Mouse (Mus musculus) cerebellum, postnatal 25 days (tissue): ENCODE measurements at regions not wholly inside any gene's neighbourhood (a gene's known extent, or its start where the extent isn't known, plus 50 kb on each side); places are given as distances from the start of the nearest gene placed in this dataset.
A peak's percentile ranks its signal among the peaks of the same experiment; 100 is the strongest.

Source experiments
- DNase-seq, 2 experiments: peaks; one replicate each; pipeline ENCODE4 v3.0.0; 2021; ENCODE audit warnings: mixed read lengths in 2 of 2

DNA sequence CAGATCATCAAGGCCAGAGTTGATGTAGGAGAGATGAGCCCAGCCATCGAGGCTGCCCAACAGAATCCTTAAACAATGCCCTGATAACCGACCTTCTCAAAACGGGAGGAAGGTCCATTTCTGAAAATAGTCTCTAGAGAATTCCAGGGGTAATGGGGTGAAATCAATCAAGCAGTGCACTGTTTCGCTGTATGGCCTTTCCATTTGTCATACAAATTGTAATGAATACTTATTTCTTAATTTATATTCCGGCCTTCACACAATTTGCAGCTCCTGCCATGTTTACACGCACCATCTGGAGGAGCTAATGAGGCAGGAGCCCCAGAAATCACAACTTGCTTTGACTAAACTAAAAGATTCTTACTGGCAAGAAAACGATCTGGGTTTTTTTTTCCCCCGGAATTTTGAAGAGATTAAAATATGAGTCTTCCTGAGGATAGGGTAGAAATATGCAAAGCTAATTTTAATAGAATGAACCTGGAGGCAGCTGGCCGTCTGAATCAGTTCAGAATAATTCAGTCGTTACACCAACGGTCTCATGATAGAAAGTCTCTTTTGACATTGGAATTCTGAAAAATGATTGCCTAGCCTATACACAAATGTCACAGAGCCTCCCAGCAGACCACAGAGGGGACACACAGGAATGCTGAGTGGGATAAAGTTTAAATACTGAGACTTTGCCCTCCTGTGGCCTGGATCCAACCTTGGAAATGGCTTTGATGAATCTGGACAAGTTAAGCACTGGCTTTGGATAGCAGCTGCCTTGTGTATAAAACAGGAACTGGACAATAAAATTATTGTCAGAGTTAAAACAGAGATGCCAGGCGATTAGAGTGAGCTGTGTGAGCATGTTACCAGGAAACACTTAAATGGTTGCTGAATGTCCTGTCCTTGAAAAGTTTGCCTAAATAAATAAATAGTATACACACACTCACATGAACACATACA, 115.0 kb upstream of the Frem1 start:
- DNase-seq = peak in 1 of 2 experiments; percentile 0

DNA sequence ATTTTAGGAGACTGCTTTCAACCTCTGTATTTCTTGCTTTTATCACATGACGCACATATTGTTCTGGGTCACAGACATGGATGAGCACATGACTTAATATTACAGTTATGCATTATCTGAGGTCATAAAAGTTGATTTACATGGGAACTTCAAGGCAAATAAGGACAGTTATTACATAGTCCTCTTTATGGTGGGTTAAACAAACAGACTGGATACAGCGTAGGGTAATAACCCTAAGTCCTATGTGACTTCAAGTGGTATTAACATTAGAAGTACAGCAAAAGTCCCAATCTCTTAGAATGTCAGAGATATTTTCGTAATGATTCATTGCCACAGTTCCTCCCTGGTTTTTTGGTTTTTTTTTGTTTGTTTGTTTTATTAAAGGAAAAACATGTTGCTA, 94.6 kb upstream of the Frem1 start:
- no peak for DNase-seq

DNA sequence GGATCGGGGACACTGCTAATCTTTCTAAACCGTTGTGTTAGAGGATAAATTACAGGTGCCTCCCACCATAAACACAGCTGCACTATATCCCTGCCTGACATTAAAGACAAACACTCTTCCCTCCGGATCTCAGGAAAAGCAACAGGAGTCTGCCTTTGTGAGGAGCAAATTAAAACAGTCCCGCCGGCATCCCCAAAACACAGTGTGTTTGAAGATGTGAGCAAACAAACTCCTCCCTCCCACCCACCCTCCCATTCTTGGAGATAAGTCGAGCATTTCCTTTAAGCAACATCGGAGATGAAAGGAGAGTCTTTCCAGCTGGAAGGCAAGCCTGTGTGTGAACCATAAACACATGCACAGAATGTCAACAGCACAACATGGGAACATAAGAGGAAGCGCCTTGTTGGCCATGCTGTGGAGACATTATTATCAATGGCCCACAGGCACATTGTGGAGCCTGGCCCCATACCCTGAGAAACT, 93.6 kb upstream of the Frem1 start:
- DNase-seq = no peak

DNA sequence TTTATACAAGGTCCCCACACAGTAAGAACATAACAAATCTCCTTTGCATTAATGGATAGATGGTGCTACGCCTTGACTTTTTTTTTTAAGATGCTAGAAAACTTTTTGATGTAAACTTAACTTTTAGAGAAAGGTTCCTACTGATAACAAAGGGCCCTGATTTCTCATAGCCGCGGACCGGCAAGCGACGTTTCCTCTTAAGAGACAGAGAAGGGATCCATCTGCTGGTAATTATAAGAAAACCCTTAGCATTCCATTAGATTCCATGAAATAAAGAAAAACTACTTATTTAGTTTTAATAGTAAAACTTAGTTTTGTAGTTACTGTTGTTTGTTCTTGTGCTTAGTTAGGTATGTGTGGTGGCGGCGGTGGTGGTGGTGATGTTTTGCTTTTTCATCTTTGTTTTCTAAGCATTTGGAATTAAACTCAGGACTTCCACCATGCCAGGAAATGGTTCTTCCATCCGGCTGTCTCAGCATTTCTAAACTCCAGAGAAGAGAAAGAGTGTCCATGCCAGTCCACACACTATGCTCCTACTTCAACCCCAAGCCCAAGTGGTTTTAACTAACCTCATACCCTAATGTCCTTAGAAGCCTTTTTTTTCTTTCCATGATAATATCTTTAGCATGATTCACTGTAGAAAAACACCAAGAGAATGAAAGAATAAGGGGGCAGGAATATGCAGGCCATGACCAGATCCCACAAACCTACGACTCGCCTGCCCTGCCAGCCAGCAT, 92.8 kb upstream of the Frem1 start:
- no peak for DNase-seq

DNA sequence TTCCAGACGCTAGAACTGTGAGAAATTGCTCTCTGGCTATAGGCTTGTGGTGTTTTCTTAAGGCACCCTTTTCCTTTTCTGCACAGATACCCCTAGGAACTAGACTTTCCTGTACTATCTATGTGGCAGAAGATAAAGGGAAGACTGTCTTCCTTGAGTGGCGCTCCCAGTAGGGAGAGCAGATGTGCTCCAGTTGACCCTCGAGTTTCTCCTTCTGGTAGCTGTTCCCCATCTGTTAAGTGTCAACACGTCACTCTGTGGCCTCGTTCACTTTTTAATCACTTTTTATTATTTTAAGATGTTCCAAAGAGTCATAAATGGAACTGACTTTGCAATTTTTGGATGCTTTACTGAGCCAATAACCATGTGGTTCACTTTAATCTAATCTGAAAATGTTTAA, 89.6 kb upstream of the Frem1 start:
- no peak for DNase-seq

DNA sequence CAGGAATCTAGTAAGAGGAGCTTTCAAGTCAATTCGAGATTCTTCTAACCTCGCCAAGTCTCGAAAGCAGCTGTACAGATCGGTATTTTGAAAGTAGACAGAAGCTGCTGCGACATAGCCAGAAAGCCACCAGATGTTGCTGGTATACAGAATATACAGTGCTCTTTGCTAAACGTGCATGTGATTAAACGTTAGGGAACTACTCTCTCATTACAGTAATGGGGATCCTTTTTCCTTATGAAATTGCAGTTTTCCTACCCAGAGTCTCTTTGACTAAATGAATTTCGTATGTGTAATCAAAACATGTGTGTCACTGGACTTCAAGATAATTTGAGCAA, 70.5 kb upstream of the Frem1 start:
- no peak for DNase-seq

DNA sequence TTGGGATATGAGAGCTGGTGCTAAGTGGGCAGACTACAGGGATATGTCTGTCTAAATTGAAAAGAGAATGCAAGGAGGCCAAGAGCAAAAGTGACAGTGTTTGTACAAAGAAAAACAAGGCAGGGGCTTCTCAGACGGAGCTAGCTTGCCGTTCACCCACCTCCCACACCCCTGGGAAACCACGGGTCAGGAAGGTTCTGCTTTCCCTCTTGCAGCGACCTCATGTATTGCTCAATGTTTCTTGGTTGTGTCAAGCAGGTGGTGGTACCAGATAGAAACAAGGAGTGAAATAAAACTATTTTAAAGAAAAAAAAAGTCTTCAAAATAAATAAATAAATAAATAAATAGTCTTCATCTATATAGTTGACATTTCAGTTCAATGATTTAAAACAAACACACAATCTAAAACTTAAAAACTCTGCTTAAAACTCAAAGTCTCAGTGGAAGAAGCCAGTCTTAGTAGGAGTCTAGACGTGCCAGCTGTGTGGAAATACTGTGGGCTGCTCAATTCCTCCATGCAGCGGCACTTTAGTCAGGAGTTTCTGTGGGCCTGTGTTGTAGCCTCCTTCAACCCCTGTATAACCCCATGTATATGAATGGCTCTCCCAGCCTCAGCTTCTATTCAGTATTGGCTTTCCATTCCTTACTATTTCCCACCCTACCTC, 70.0 kb upstream of the Frem1 start:
- no peak for DNase-seq

DNA sequence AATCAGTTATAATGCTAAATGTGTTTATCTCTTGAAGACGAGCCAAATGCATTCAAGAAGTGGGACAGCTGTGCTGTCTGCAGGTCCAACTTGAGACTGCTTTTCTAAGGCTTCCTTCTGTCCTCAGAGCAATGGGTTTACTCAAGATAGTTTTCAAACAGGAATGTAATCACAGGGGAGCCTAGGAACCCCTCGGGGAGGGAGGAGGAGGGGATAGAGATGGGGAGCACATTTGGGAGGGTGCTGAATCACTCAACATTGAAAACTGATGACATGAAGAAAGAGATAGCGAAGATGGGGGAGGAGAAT, 56.5 kb upstream of the Frem1 start:
- no peak for DNase-seq

DNA sequence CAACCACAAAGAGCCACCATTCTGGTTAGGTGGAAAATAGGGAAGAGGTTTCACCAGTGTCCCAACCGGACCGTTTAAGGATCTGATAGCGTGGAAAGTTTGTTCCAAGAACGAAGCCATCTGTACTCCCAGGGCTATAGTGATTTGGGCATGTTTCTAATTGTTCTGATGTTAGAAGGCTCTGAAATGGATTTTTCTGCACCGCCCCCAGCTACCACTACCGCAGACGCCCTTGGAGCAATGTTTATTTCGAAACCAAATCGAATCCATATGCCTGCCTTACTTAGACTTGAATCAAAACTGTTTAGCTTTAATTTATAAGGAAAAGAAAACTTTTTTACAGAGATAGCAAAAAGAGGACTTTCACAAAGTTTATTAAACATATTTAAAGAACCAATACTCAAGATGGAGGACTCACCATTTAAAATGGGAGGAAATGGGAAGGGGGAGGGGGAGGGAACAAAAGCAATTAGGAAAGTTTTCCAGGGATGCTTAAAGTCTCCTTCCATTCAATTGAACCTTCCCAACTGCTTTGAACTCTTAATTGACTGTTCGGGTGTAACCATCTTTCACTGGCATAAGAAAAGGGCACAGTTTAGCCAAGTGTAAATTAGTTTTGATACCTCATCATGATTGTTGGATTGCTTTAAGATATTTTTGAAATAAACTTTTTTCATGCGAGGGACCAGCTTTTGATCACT, 56.0 kb upstream of the Frem1 start:
- DNase-seq = no peak

DNA sequence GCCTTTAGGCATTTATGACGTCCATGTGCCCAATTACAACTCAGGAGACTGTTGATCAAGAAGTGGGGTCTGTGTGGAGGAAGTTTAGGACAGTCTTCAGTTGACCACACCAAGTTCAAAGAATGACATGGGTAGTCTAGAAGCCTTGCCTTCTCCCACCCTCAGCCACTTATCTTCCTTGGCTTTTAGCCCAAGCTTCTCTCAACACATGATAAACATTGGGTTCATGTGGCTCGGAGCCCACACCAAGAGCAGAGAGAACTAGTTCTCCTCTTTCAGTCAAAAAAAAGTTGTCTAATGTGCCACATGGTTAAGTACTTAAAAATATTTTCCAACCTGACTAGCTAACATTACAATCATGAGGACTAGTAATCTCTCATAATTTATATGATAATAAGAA, 55.0 kb upstream of the Frem1 start:
- DNase-seq = no peak

DNA sequence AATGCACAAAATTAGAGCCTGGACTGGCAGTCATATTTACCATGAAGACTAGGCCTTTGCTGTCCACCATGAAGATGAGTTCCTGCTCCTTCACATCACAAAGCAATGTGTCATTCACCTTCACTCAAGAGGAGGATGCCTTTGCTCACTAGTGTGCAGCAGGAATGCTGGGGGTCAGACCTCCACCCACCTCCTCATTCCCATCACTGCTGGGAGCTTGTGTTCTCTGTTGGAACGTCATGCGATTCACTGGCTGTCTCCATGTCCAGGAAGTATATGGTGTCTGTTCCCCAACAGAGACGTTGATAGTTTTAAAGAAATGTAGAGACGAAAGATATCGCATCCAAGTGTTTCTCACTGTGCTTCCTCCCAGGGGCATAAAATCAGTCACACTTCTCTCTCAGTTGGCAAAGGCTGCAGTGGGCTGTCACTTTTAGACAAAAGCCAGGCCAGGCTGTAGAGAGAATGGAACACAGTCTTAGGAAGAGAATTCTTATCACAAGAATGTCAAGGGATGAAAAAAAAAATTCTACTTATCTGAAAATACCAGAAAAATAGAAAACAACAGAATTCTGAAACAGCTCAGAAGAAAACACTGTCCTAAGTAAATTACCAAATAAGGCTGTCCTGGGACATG, 52.0 kb upstream of the Frem1 start:
- no peak for DNase-seq

DNA sequence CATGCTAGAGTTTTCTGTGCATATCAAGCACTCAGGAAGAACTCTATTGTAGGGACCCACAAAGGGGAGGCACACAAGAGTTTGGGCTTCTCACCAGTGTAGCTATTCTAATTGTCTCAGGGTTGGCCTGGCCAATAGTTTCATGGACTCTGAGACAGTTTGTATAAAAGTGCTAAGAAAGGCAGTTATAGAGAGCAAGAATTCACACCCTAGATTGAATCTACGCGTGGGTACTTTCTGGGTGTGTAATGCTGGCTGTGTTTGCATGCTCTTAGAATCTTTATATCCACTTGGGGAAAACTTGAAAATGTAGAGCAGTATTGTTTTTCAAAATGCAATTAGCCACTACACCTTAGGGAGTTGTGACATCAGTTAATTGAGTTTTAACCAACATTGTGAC, 50.8 kb upstream of the Frem1 start:
- no peak for DNase-seq

DNA sequence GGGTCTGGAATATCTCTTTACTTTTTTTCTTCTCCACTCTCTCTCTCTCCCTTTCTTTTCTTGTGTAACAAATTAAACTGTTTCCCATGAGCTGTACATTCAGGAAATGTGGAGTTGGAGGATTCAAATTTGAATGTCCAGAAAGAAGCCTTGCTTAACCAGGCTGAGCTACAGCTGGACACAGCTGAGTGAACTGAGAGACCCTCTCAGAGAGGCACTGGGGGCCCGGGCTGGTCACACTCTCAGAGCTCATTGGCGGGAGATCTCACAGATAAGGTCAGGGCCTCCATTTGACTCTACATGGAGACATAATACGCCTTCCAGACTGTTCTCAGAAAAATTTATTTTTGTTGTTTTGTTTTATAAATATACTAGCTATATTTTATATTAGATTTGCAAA, 49.9 kb upstream of the Frem1 start:
- DNase-seq = no peak
